Mouse (Mus musculus): Measurements from ENCODE around the gene Olfr420. TPM values are rescaled to one million over a fixed set of nuclear protein-coding genes. Genes with fewer than 3 reads are reported as not detected.

Olfr420 gene
- total RNA-seq (2021): not detected

DNA sequence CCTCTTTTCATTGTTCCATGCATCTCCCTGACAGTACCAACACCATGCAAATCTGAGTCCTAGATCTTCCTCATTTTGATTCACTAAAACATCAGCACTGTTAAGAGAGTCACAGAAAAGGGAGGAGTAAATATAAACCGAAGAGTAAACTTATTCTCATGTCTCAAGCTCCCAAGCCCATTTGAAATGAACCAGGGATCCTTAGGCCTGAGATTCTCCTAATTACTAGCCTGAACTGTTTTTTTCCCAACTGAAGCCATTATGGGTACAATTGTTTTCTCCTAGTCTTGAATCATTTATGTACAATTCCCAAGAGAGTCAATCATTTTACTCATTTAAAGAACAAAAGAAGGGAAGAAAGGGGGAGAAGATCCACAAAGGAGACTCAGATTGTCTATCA is at the start of gene Olfr420:
TSS of gene Olfr420 (plus strand) at position 301 of the 400 bp plus-strand sequence.
- intact Hi-C loops (cut with DNase I): no loop called here
- DNase-seq (ENCODE audit: extremely low spot score in 1 of 2, low spot score in 2 of 2): no peak

DNA sequence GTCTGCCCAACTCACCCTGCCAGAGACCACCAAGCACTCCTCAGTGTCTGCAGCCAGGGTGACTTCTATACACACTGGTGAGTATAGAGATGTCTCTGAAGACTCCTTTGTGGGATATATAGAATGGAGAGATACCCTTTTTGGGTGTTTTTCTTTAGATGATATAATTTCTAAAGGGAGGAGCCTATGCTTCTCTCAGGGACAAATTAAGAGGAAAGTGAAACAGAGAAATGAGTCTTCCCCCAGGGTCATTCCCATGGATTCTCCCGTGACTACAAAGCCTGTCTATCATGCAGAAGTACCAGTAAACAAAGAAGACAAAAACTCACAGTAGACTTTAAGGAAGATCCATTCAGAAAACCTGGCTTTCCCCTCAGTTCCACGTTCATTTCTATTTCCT is 34.4 kb upstream of the Olfr420 start, which contains the start of gene Olfr231:
TSS of gene Olfr231 (minus strand) at position 101 of the 400 bp plus-strand sequence.
- intact Hi-C loops (cut with DNase I): no loop called here
- no peak for DNase-seq (ENCODE audit: extremely low spot score in 1 of 2, low spot score in 2 of 2)

DNA sequence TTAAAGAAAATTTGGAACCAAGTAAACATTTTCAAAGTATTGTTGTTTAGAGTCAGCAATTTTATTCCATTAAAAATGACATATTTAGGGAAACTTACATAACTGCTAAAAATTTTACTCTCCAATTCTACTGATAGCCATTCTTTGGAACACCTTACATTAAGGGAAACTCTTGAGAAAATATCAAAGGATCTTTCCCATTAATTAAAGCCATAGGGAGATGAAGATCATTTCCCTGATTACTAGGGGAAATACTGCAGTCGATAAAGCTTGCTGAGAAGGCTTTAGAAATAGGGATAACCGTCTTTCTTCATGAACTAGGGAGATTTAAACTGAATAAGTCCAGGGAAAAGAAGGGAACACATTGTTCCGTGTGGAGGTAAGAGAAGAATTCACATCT is 24.2 kb upstream of the Olfr420 start, which contains the start of gene Olfr424:
TSS of gene Olfr424 (plus strand) at position 301 of the 400 bp plus-strand sequence.
- DNase-seq (ENCODE audit: extremely low spot score in 1 of 2, low spot score in 2 of 2): no peak
- intact Hi-C loops (cut with DNase I): no loop called here

DNA sequence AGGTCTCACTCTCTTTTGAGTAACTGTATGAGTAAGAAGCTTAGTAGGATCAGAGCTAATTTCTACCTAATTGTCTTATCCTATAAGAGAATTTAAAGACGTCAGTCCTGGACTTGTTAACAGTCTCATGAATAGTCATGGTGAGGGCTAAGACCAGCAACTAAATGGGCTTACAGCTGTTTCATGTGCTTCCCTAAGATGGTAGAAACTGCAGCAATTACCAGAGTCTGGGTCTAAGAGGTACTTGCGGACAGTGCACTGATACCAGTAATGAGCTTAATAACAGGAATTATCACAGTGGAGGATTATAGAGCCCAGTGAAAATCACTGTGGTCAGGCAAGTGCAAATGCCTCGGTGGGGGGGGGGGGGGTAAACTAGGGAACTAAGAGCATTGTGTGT is 23.4 kb upstream of the Olfr420 start:
- intact Hi-C loops (cut with DNase I): no loop called here
- no peak for DNase-seq (ENCODE audit: extremely low spot score in 1 of 2, low spot score in 2 of 2)

DNA sequence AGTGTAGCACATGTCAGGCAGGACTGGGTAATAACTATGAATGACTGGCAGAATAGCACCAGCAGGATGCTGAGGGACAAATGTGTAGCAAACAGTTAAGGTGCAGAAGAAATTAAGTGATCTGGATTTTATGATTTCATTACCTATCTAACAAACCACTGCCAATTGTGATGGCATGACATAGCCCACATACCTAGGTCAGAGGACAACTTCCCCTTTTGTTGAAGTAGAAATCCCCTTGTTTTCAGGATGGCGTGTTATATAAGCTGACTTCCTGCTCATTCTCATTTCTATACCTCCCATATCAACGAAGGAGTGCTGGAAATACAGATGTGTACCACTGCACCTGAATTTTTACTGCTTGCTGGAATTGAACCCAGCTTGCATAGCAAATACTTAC is 14.0 kb upstream of the Olfr420 start:
- DNase-seq (ENCODE audit: extremely low spot score in 1 of 2, low spot score in 2 of 2): no peak

DNA sequence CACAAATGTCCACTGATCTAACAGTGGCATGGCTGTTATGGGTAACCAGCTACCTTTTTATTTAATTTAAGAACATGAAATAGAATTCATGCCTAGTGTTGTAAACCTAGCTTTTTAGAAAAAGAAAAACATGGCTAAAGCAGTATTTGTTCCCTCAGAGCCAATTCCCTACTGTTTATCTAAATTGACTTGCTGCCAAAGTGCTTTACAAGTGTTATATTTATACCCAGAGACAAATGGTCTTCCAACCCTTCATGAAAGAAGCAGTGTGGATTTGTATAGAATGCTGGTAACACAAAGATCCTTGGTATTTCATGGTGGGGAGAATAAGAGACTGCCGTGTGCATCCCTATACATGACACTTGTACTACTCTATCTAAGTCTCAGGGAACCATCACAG is 8.7 kb upstream of the Olfr420 start:
- no peak for DNase-seq (ENCODE audit: extremely low spot score in 1 of 2, low spot score in 2 of 2)
- intact Hi-C loops (cut with DNase I): no loop called here

More for the DNA sequence above, 14.0 kb upstream of the Olfr420 start:
- intact Hi-C loops (cut with DNase I): no loop called here

DNA sequence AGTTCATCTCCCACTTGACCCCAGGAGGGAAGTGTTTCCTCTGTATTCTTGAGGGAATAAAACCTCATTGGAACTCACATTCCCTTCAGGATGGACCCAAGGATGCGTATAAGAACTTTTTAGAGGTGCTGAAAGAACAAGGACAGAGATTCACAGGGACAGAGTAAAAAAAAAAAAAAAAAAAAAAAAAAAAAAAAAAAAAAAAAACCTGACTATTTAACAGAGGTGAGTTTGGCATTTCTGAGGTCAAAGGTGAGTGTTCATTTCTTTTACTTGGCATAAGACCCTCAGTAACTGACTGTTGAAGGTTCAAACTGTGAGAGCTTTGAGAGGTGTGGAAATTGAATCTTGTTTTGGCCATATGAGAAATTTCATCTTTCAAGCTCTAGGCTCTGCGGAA is 6.1 kb upstream of the Olfr420 start:
- no peak for DNase-seq (ENCODE audit: extremely low spot score in 1 of 2, low spot score in 2 of 2)
- intact Hi-C loops (cut with DNase I): no loop called here

DNA sequence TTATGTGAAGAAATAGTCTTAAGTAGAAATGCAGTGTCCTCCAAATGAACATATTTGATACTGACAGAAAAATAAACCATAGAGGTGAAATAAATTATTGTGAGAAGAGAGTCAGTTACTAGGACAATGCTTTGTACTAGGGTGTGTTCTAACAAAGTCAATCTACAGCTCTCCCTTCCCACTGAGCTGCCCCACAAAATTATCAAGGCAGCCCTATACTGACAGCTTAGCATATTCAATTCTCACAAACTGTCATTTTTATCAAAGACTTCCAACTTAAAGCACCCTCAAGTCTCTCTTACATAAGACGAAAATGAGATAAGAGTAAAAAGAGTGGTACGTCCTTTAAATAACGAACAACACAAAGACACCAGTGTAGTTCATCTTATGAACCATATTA is 2.2 kb downstream of the Olfr420 start:
- no peak for DNase-seq (ENCODE audit: extremely low spot score in 1 of 2, low spot score in 2 of 2)
- intact Hi-C loops (cut with DNase I): no loop called here

DNA sequence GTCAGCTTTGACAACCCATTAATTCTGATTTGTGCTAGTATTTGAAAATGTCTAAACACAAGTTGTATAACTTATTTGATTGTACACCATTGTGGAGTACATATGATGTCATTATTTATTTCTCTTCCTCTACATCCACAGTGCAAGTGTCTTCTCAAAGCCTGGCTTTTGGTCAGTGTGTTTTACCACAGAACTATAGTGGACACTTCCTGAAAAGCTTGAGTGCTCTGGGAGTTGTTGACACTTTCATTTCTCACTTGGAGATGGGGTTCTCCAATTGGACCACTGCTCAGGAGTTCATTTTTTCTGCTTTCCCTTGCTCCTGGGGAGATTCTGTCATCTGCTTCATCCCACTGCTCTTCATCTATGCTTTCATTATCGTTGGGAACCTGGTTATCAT is 3.1 kb downstream of the Olfr420 start:
- DNase-seq (ENCODE audit: extremely low spot score in 1 of 2, low spot score in 2 of 2): no peak
- intact Hi-C loops (cut with DNase I): no loop called here

DNA sequence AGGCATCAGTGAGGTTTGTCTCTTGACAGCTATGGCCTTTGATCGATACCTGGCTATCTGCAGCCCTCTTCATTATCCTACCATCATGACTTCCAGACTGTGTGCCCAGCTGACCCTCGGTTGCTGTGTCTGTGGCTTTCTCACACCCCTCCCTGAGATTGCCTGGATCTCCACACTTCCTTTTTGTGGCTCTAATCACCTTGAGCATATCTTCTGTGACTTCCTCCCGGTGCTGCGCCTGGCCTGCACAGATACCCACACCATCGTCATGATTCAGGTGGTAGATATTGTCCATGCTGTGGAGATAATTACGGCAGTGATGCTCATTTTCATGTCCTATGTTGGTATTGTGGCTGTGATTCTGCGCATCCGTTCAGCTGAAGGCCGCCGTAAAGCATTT is 3.7 kb downstream of the Olfr420 start:
- intact Hi-C loops (cut with DNase I): no loop called here
- no peak for DNase-seq (ENCODE audit: extremely low spot score in 1 of 2, low spot score in 2 of 2)

DNA sequence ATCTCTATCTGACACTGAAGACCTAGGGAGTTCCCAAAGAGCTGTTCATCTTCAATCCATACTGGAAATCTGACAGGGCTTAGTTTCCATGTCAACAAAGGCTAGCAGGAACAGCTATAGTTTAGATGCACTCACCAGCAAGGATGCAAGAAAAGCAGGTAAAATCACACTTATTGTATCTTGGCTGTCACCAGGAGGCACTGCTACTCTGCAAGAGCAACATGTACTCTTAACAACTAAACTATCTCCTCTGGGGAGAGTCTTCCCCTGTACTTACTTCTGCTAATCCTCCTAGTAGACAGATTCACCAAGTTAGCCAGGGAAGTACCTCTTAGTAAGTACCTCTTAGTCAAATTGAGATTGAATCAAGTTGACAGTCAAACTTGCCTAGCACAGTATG is 13.6 kb downstream of the Olfr420 start:
- intact Hi-C loops (cut with DNase I): no loop called here
- no peak for DNase-seq (ENCODE audit: extremely low spot score in 1 of 2, low spot score in 2 of 2)

DNA sequence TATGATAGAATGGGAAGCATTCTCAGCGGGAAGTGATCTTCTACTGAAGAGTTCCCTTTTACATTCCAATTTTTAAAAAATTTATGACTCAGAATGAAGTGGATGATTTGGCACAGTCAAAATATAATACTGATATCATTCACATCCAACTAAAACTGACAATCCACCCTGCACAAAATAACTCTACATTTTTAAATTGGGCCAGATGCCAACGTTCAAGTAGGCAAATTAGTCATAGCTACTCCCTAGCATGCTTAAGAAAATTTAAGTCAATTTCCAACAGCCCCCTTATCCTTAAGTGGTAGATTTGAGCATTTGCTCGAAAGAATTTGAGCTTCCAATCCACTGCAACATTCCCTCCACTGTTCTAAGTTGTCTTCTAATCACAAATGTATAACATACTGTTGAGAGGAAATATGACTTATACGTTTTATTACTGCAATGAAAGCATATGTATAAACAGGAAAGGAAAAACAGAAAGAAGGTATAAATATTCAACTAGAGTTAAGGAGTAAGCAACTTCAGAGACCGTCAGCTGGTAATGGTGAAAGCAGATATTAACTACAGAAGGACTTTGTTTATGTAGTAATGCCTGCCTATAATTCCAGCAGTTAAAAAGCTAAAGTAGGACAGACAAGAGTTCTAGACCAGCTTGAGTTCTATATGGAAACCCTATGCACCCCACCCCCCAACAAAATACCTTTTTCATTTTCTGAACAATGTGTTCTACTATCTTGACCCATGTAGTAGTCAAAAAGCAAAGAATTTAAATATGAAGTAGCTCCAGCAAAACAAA is 15.5 kb downstream of the Olfr420 start:
- intact Hi-C loops (cut with DNase I): no loop called here
- peak in 1 of 2 experiments; percentile 3 for DNase-seq (ENCODE audit: extremely low spot score in 1 of 2, low spot score in 2 of 2)

DNA sequence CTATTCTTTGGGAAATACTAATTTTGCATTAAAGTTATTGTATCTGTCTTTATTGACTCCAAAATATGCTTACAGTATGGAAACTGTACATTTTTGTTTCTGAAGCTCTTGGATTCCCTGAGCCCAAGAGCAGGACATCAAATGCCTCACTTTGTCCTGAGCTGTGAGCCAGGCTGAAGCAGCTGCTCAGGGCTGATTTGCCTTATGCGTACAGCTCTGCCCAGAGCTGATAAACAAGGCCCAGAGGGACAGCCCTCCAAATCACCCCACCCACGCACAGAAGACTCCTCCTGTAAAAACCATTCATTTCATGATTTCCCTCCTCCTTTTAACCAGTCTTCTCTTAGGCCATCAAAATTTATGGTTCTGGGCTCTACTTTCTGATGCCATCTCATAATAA is 16.1 kb downstream of the Olfr420 start:
- no peak for DNase-seq (ENCODE audit: extremely low spot score in 1 of 2, low spot score in 2 of 2)
- intact Hi-C loops (cut with DNase I): no loop called here

DNA sequence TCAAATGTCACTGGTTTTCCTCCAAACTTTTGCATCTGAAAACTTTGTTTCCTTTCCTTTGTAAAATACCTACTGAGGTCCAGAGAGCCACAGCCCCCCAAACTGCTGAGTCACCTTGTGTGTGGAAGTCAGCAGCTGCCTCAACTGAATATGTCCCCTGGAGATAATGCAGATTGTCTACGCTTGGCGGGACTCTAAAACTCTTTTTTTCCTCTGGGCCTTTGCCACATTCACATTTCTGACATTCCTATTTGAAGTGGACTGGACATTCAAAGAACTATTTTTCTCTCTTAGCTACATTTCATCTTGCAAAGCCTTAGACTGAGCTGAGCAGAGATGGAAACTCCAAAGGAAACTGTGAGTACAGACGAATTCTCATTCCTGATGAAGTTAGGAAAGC is 17.2 kb downstream of the Olfr420 start, which contains the start of gene Spta1:
TSS of gene Spta1 (plus strand) at position 172 of the 400 bp plus-strand sequence.
- intact Hi-C loops (cut with DNase I): no loop called here
- no peak for DNase-seq (ENCODE audit: extremely low spot score in 1 of 2, low spot score in 2 of 2)

DNA sequence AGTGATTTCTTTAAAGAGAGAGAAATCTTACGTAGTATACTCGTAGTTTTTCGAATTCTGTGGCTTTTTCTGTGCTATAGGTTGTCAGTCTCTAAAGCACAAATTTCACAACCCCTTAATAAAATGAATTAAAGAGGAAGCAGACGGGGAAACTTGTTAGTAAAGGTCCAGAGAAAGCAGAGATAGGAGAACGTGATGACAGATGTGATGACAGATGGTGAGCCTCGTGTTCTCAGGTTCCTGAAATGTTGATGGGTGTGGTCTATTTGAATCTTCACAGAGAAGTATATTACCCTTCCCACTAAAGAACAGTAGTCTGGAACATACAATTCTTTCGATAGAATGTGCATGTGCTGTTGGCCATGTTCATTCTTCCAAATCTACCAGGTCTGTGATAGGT is 49.3 kb downstream of the Olfr420 start:
- no peak for DNase-seq (ENCODE audit: extremely low spot score in 1 of 2, low spot score in 2 of 2)
- intact Hi-C loops (cut with DNase I): no loop called here

Other genes with a start within 250 kb of the Olfr420 start
- gene Ifi211, start 242.6 kb upstream of the Olfr420 start, total RNA-seq (2021): under 1 TPM in 1 of 2 experiments, not detected in 1; 0.26 TPM
- 1 to 10 TPM; 2.1 TPM for gene Mndal, start 213.1 kb upstream of the Olfr420 start, total RNA-seq (2021)
- 1 to 10 TPM in 1 of 2 experiments, under 1 TPM in 1; 0.49 to 1.0 TPM for gene Ifi203, start 213.0 kb upstream of the Olfr420 start, total RNA-seq (2021)
- not detected for gene Ifi202b, start 172.9 kb upstream of the Olfr420 start, total RNA-seq (2021)
- not detected for gene Ifi205, start 123.8 kb upstream of the Olfr420 start, total RNA-seq (2021)
- gene Olfr433, start 114.9 kb upstream of the Olfr420 start, total RNA-seq (2021): not detected
- not detected for gene Olfr432, start 106.4 kb upstream of the Olfr420 start, total RNA-seq (2021)
- gene Olfr430, start 89.0 kb upstream of the Olfr420 start, total RNA-seq (2021): not detected
- gene Olfr429, start 71.3 kb upstream of the Olfr420 start, total RNA-seq (2021): not detected
- gene Olfr427, start 58.7 kb upstream of the Olfr420 start, total RNA-seq (2021): not detected
- not detected for gene Olfr231, start 34.5 kb upstream of the Olfr420 start, total RNA-seq (2021)
- not detected for gene Olfr424, start 24.1 kb upstream of the Olfr420 start, total RNA-seq (2021)
- gene Spta1, start 17.1 kb downstream of the Olfr420 start, total RNA-seq (2021): under 1 TPM; 0.16 to 0.32 TPM
- not detected for gene Olfr419, start 96.4 kb downstream of the Olfr420 start, total RNA-seq (2021)
- not detected for gene Mptx1, start 174.9 kb downstream of the Olfr420 start, total RNA-seq (2021)
- gene Olfr417, start 209.5 kb downstream of the Olfr420 start, total RNA-seq (2021): not detected
- gene Olfr248, start 235.4 kb downstream of the Olfr420 start, total RNA-seq (2021): not detected